Mouse (Mus musculus) left cerebral cortex, postnatal 4 days (tissue): ENCODE results near the gene Brk1. TPM values are rescaled to one million over a fixed set of nuclear protein-coding genes. Genes with fewer than 3 reads are reported as not detected.

Experiments
- DNase-seq: peaks from one replicate; pipeline ENCODE4 v3.0.0-alpha.2; 2022
- intact Hi-C: fragments of 180-260 bp; cut with DNase I; formaldehyde crosslinking; loops from one replicate; pipeline ENCODE4 v1.15.1; 2025
- total RNA-seq, 2 experiments: library from RNA; stranded (reverse); gene quantifications; 2 replicates each; pipeline ENCODE4 v1.2.3; 2021

Brk1 gene
- total RNA-seq, 2 experiments from 2014 or later: 166 to 181 TPM

- intact Hi-C loops: no loop called here
- DNase-seq: no peak
Observed at GRCm38 (mm10) chr6:113623386-113623785, 18.8 kb downstream of the Brk1 start.

GRCm38 (mm10) chr6:113623941-113624751, 19.6 kb downstream of the Brk1 start, which contains the start of gene Vhl:
Vhl (plus strand) TSS chr6:113623959.
- intact Hi-C loops: no loop called here
- DNase-seq: peak; percentile 88

DNA sequence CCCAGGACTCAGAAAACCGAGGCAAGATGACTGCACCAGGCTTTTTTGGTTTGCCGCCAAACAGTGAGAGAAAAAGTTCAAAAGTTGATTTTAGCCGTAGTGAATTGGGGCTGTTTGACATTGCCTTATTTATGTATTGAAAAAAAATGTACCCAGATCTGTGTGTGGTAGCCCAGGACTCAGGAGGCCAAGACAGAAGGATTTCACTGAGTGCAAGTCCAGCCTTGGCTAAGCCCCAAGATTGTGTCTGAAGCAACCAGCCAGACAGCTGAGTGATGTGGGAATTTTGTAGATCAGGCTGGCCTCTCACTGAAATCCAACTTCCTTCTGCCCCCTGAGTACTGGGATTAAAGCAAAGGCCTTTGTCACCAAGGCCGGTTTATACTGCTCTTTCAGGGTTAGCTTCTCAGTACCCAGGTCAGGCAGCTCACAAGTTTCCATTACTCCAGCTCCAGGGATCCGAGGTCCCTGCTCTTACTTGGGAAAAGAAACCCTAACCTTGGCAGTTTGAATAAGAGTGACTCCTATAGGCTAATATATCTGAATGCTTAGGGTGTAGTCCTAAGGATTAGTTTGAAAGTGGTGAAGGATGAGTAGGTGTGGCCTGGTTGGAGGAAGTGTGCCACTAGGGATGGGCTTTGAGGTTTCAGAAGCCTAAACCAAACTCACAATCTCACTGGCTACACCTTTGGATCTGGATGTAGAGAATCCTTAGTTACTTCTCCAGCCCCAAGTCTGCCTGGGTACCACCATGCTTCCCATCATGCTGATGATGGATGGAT, 20.6 kb downstream of the Brk1 start:
- DNase-seq: peak; percentile 27
- intact Hi-C loops: no loop called here

DNA sequence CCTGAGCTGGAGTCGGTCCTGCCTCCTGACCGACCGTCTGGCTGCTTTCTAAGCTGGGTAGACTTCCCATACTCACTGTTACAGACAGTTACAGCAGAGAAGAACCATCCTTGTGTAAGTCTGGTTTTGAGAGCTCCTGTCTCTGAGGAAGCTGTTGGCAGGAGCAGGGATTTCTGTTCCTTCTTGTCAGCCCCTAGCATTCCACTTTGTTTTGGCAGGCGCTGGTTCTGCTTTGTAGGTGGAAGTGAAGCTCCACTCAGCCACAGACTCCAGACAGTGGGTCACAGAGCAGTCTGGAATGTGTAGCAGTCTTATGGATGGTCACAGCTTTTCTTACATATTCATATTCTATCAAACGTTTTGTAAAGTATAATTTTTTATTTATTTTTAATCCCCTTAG, 25.8 kb downstream of the Brk1 start:
- DNase-seq: no peak
- intact Hi-C loops: no loop called here

GRCm38 (mm10) chr6:113632863-113633262, 28.3 kb downstream of the Brk1 start:
- no peak for DNase-seq
- intact Hi-C loops: no loop called here

DNA sequence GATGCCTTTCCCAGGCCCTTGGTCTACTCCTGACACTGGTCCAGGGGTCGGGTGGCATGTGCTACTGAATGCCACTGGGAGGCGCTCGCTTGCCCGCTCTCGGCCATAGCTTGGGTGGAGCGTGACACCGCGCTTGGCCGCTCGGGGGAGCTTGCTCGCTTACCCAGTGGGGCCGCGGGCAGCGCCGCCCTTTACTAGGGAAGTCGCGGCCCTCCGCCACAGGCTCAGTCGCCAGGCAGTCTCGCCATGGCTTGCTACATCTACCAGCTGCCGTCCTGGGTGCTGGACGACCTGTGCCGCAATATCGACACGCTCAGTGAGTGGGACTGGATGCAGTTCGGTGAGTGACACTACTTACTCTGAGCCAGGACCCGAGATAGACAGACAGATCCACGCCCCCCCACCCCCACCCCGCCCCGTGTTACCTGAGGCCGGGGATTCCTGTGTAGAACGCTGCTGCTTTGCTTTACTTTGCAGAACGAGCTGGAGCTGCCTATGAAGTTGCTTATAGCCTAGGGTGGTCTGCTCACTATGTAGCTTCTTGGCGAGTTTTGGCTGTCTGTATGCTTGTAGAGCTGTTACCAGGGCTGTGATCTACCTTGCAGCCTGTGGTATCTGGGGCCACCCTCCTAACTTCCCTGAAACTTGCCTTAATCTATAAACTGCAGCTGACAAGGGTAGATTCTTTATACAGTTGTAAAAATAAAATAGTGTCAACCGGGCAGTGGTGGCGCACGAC, 33.9 kb downstream of the Brk1 start, which contains the start of gene Irak2:
Gene Irak2, plus strand, starts transcription at position 166 of the 739 bp plus-strand sequence.
- intact Hi-C loops: loop anchor here (5.0 kb wide), 1 partner anchor 439 kb away; no protein-coding TSS in a partner anchor

GRCm38 (mm10) chr6:113639201-113639600, 34.6 kb downstream of the Brk1 start:
- intact Hi-C loops: loop anchor here (5.0 kb wide), 1 partner anchor 438 kb away; no protein-coding TSS in a partner anchor
- DNase-seq: no peak

More for the DNA sequence above, 33.9 kb downstream of the Brk1 start, which contains the start of gene Irak2:
- DNase-seq: peak; percentile 95

DNA sequence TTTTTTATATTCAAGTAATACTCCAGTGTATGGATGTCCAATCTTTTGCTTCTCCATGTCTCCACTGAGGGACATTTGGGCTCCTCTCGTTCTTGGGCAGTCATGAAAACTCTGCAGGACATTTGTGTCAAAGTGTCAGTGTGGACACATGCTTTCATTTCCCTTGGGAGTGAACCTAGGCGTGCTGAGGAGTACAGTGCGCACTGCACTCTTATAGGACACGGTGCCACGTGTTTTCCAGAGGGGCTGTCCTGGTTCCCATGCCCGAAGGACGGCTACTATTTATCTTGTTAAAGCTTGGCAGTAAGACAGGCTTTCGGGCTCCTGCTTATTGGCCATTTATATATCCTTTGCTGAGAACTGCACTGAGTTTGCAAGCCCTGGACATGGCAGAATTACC, 38.0 kb downstream of the Brk1 start:
- DNase-seq: no peak
- intact Hi-C loops: loop anchor here (5.0 kb wide), 1 partner anchor 40 kb away; no protein-coding TSS in a partner anchor

DNA sequence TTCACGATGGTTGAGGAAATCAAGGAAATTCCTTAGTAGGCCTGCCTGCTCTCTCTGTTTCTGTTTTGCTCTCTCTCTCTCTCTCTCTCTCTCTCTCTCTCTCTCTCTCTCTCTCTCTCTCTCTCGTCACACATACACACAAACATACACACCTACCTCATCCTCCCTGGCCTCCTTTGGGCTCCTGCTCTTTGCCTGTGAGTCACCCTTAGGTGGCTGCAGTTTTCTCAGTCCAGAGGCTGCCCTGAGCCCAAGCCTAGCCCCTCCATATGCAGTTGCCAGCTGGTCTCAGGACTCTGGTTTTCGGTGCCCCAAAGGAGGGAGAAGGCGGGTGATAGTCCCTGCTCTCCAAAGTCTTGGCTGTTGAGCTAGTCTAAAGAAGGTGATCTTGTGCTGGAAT, 38.4 kb downstream of the Brk1 start:
- intact Hi-C loops: loop anchor here (5.0 kb wide), 1 partner anchor 39 kb away; no protein-coding TSS in a partner anchor

DNA sequence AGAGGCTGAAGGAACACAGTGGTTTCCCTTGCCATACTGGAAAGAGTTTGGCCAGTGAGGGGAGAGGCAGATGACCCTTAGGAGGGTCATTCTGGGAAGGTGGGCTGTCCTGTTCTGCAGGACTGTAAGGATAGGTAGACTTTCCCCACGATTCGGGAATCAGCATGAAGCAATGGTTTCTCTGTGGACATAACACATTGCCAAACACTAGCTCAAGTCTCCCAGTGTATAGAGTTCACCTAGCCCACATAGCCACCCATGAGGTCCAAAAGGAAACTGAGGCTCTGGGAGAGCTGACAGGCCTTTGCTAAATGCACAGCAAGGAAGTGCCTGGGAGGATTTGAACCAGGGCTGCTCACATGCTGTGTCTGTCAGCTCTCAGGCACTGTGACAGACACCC, 39.4 kb downstream of the Brk1 start:
- intact Hi-C loops: loop anchor here (5.0 kb wide), 1 partner anchor 38 kb away; no protein-coding TSS in a partner anchor

More for the DNA sequence above, 38.4 kb downstream of the Brk1 start:
- DNase-seq: no peak

DNA sequence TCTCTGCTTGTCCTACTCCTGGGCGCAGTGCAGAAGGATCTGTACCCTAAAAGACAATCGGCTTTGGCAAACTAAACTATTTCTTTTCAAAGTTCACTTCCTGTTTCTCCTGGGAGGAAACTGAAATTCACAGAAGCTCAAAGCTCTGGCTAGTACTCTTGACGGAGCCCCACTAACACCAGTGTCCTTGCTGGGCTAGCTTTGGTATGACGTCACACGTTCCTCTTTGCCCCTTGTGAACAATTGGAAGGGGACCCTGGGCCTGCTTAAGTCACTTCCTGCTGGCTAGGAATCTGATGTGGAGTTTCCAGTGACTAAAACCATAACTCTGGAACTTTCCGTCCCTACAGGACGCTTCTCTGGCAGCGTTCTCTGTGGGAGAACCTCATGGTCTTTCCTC, 40.2 kb downstream of the Brk1 start:
- intact Hi-C loops: loop anchor here (5.0 kb wide), 1 partner anchor 37 kb away; no protein-coding TSS in a partner anchor
- DNase-seq: no peak

More for the DNA sequence above, 39.4 kb downstream of the Brk1 start:
- DNase-seq: no peak

- intact Hi-C loops: no loop called here
- no peak for DNase-seq
Observed at GRCm38 (mm10) chr6:113649346-113650196, 45.0 kb downstream of the Brk1 start.

DNA sequence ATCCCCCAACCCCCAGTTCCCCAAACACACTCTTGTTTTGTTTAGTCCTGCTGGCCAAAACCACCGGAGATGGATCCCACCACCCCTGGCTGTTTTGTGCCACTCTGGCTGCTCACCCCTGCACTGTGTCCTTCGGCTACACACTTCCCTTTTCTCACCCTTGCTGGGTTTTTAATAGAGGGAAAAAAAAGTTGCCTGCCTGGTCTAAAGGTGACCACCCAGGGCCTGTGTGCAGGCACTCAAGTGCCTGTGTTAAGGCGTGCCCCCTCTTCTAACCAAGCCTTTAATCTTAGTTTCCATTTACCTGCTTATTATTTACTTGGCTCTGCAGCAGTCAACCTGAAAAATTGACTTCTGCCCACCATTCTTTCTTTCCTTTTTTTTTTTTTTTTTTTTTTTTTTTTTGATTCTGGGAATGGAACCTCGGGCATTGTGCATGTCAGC, 45.6 kb downstream of the Brk1 start:
- intact Hi-C loops: no loop called here
- no peak for DNase-seq

- intact Hi-C loops: no loop called here
Observed at GRCm38 (mm10) chr6:113651626-113652025, 47.1 kb downstream of the Brk1 start.

DNA sequence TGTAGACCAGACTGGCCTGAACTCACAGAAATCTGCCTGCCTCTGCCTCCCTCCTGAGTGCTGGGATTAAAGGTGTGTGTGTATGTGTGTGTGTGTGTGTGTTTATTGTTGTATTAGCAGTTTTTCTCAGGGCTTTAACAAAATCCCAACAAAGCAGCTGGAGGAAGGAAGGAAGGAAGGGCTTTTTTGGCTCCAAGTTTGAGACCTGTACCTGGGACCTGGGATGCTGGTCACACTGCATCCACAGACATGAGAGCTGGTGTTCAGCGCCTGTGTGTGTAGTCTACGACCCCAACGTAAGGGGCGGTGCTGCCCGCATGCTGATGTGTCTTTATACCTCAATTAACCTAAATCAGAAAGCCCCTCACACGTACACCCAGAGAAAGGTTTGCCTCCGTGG, 49.0 kb downstream of the Brk1 start:
- intact Hi-C loops: no loop called here
- DNase-seq: no peak

More at GRCm38 (mm10) chr6:113651626-113652025, 47.1 kb downstream of the Brk1 start:
- no peak for DNase-seq

DNA sequence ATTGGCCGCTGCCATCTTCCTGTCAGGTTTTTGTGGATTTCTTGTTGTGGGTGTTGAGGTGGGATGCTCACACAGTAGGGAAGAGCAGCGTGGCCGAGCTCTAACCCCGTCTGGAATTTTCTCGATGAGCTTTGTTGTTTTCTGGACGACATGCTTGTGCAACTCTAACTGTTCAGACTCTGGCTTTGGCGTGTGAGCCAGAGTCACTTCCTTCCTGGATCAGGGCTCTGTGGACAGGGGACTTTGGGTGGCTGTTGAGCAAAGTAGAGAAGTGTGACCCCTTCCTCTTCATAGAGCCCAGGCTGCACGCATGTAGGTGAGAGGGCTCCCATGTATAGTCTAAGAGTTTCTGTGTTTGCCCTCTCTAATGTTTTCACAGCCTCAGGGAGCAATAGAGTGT, 49.5 kb downstream of the Brk1 start:
- DNase-seq: no peak
- intact Hi-C loops: no loop called here

DNA sequence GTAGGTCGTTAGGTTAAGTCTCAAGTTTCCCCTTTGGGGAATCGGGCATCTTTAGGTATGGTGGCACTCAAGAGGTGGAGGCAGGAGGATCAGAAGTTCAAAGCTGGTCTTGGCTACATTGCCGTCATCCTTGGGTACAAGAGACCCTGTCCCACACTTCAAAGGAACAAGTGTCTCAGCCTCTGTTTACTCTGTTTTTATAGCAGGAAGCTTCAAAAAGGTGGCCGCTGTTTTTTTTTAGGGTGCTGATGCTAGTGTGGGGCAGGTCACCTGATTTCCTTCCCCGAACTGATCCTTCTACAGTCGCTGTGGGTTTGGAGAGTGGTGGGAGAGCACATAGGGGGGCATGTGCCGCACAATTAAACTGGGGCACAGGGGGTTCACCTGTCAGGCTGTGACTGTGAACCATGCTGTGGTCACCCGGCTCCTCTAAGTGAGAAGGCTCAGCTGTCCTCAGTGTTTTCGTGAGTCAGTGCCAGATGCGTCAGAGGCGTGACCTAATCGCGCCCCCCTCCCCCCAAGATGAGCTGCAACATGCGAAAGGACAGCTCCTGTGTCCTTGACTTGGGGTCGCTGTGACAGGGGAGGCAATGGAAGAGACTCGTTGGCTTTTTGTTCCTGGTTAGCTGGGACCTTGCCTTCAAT, 50.3 kb downstream of the Brk1 start:
- no peak for DNase-seq
- intact Hi-C loops: no loop called here

DNA sequence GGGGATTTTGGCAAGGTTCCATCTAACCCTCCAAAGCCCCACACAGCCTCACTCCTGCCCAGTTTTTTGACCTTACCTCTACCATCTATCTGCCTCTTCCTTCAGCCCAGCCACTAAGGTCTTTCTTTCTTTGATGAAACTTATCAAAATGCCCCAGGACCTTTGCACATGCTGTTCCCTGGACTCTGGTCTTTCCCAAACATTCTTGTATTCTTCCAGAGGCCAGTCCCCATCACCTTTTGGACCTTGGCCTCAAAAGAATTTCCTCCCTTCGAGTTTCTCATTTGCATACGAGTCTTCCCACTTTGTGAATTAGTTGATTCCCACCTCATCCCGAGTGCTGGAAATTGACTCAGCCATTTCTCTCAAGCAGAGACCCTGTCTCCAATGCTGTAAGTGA, 50.9 kb downstream of the Brk1 start:
- intact Hi-C loops: no loop called here
- DNase-seq: no peak

DNA sequence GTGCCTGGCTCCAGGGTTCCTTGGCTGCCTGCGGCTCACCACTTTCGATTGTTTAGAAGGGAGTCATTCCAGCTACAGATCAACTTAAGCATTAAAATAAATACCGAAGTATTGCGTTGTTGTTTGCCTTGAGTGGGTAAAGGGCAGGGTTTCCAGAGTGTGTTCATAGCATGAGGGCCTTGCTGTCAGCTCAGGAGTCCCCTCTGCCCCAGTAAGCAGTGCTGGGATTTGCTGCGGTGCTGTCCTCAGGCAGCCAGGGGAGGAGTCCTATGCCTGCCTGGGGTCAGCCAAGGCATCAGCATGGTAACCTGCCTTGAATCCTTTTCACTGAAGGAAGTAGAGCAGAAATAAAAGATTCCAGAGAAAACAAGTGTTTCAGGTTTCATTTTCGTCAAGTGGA, 52.3 kb downstream of the Brk1 start:
- intact Hi-C loops: no loop called here
- no peak for DNase-seq
